Mouse (Mus musculus) liver, adult 2 months (tissue): ENCODE results near the gene Prpf3.

ENCODE experiments used
- CTCF ChIP-seq: fragments of 200-500 bp; IDR thresholded peaks from 2 replicates; pipeline ENCODE4 v1.5.1; 2011; ENCODE audit warnings: low read depth, low read length, control low read depth
- POLR2A ChIP-seq: fragments of 200-500 bp; IDR thresholded peaks from 2 replicates; pipeline ENCODE4 v1.6.1; 2011; ENCODE audit warnings: low read length, control low read depth; ENCODE audit not compliant: insufficient read depth; ENCODE audit errors: extremely low read depth

DNA sequence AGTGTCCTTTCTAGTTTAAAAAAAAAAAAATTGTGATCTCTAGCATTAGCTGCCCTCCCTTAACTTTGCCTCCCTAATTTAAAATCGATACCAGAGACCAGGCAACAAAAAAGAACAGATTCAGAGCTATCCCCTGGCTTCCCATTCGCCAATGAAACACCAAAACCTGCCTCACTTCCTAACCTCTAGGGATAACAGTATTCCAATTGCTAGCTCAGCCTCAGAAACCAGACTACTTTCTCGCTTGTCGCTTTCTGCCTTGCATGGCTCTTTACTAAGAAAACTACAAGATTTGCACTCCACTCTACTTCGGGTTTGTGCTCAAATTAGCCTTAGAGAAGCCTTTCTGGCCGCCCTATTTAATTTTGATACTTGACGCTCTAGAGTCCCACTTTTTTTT, 430 bp upstream of the Prpf3 start:
- TF ChIP-seq CTCF (no peak), POLR2A (no peak)
